Mouse (Mus musculus): ENCODE measurements around the gene Sulf2. TPM values are rescaled to one million over a fixed set of nuclear protein-coding genes. Genes with fewer than 3 reads are reported as not detected.

The Sulf2 gene
- polyA plus RNA-seq, 1 experiment from 2014 or later = 33.2 TPM

GRCm38 (mm10) chr2:166138308-166138707, 17.2 kb downstream of the Sulf2 start:
- Histone ChIP-seq H3K36me3 (ENCODE audit: control insufficient read depth, insufficient read depth, low read length) (no peaks in the 10 kb centered on the region), H3K4me2 (ENCODE audit: low read length) (no peak overlapping the region), H3K27me3 (replicated peaks; ENCODE audit: control insufficient read depth, insufficient read depth, low read length) (no peaks in the 10 kb centered on the region), H3K4me1 (ENCODE audit: control insufficient read depth, insufficient read depth, low read length) (peaks cover 16% of the 10 kb centered on the region), H3K27ac (ENCODE audit: low read depth, low read length) (no peak overlapping the region), H3K9ac (ENCODE audit: low read length) (no peak overlapping the region), H3K4me3 (ENCODE audit: low read depth, low read length) (no peak overlapping the region), H3K9me3 (replicated peaks; ENCODE audit: control insufficient read depth, low read length) (no peaks in the 10 kb centered on the region)
- ATAC-seq = no peak
- no peak for DNase-seq (ENCODE audit: low spot score)
- WGBS = 59% methylated on average over 1 of the region's 1 CpGs

DNA sequence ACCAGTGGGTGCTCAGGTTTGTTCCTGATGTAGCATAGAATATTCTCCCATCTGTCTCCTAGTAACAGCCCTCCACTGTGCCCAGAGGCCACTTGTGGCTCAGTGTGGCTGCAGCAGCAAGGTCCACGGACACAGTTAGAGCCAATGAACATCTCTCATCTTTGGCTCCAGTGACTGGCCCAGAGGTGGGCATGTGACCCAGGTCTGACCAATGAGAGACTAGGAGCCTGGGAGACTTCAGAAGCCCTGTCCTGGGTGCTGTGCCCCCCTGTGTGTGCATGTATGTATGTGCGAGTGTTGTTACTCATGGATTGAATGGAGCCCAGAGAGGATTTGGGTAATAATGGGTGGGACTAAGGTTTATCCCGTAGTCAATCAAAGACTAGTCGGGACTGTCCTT, 18.0 kb downstream of the Sulf2 start:
- Histone ChIP-seq H3K4me3 (ENCODE audit: low read depth, low read length) (no peak overlapping the region), H3K27me3 (replicated peaks; ENCODE audit: control insufficient read depth, insufficient read depth, low read length) (no peaks in the 10 kb centered on the region), H3K4me2 (ENCODE audit: low read length) (no peak overlapping the region), H3K27ac (ENCODE audit: low read depth, low read length) (no peak overlapping the region), H3K36me3 (ENCODE audit: control insufficient read depth, insufficient read depth, low read length) (no peaks in the 10 kb centered on the region), H3K9ac (ENCODE audit: low read length) (no peak overlapping the region), H3K9me3 (replicated peaks; ENCODE audit: control insufficient read depth, low read length) (no peaks in the 10 kb centered on the region), H3K4me1 (ENCODE audit: control insufficient read depth, insufficient read depth, low read length) (peaks cover 10% of the 10 kb centered on the region)
- DNase-seq (ENCODE audit: low spot score) (no peak), ATAC-seq (no peak)
- WGBS = 86% methylated on average over 4 of the region's 4 CpGs

DNA sequence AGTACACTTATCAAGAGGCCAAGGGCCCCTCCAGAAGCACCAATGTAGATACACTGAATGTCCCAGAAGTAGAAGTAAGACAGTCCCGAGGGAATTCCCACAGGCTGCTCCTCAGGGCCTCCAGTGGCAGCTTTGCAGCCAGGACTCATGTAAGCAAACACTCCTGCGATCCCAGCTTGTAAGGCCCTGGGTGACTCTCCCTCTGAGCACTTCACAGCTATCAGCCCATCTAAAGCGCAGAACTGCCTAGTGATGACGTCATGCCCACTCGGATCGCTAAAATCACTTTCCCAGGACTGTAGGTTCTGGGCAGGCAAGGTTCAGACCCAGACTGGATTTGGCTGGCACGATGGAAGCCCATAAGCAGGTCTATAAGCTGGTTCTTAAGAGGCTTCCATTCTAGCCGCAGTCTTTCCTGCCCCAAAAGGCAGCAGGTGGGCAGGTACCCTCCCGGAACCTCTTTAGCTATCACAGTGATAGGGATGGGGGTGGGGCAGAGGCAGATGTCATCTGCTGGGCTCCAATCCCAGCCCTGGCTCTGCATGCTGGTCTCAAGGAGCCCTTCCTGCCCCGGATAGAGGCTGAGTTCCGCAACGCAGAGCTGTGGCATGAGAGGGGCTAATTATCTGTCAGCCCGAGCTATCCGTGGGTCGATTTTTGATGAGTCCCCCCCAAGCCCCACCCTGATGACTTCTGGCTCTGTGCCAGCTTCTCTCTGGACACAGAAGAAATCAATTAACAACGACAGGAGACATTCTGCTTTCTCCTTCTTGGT, 19.6 kb downstream of the Sulf2 start:
- WGBS = 38% methylated on average over 16 of the region's 16 CpGs
- Histone ChIP-seq H3K4me1 (ENCODE audit: control insufficient read depth, insufficient read depth, low read length) (peaks cover 10% of the 10 kb centered on the region), H3K9me3 (replicated peaks; ENCODE audit: control insufficient read depth, low read length) (no peaks in the 10 kb centered on the region), H3K9ac (ENCODE audit: low read length) (no peak overlapping the region), H3K27me3 (replicated peaks; ENCODE audit: control insufficient read depth, insufficient read depth, low read length) (no peaks in the 10 kb centered on the region), H3K27ac (ENCODE audit: low read depth, low read length) (0 out of 2 replicates have a peak overlapping the region, but pooled peaks have one; percentile 14), H3K36me3 (ENCODE audit: control insufficient read depth, insufficient read depth, low read length) (no peaks in the 10 kb centered on the region), H3K4me3 (ENCODE audit: low read depth, low read length) (no peak overlapping the region), H3K4me2 (ENCODE audit: low read length) (no peak overlapping the region)
- ATAC-seq = peak; percentile 60
- peak; percentile 57 for DNase-seq (ENCODE audit: low spot score)

DNA sequence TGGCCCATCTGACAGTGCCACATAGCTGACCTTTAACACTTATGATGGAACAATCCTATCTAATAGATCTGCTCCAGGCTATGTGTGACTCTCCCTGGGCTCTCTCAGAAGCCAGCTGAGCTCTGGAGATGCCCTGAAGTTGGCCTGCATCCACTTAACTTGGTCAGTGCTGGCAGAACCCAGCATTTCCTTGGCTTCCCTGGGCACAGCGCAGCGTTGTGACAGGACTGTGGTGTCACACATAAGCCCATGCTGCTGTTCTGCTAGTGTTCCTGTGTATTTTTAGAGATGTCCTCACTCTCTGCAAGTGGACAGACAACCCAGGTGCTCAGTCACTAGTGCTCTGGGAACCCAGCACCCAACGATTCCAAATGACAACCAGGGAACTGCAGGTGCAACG, 26.7 kb downstream of the Sulf2 start:
- Histone ChIP-seq H3K4me1 (ENCODE audit: control insufficient read depth, insufficient read depth, low read length) (no peaks in the 10 kb centered on the region), H3K9ac (ENCODE audit: low read length) (no peak overlapping the region), H3K9me3 (replicated peaks; ENCODE audit: control insufficient read depth, low read length) (no peaks in the 10 kb centered on the region), H3K27me3 (replicated peaks; ENCODE audit: control insufficient read depth, insufficient read depth, low read length) (no peaks in the 10 kb centered on the region), H3K36me3 (ENCODE audit: control insufficient read depth, insufficient read depth, low read length) (no peaks in the 10 kb centered on the region), H3K4me2 (ENCODE audit: low read length) (no peak overlapping the region), H3K27ac (ENCODE audit: low read depth, low read length) (no peak overlapping the region), H3K4me3 (ENCODE audit: low read depth, low read length) (no peak overlapping the region)
- WGBS = 98% methylated on average over 4 of the region's 4 CpGs
- ATAC-seq = no peak
- DNase-seq (ENCODE audit: low spot score) = no peak

- DNase-seq (ENCODE audit: low spot score) = no peak
- H3K27me3 ChIP-seq (replicated peaks; ENCODE audit: control insufficient read depth, insufficient read depth, low read length) = no peaks in the 10 kb centered on the region
- no peaks in the 10 kb centered on the region for H3K9me3 ChIP-seq (replicated peaks; ENCODE audit: control insufficient read depth, low read length)
- H3K27ac ChIP-seq (ENCODE audit: low read depth, low read length) = no peak overlapping the region
- no peaks in the 10 kb centered on the region for H3K36me3 ChIP-seq (ENCODE audit: control insufficient read depth, insufficient read depth, low read length)
- 93% methylated on average over 15 of the region's 15 CpGs for WGBS
- no peak for ATAC-seq
- no peaks in the 10 kb centered on the region for H3K4me1 ChIP-seq (ENCODE audit: control insufficient read depth, insufficient read depth, low read length)
- H3K9ac ChIP-seq (ENCODE audit: low read length) = no peak overlapping the region
- H3K4me3 ChIP-seq (ENCODE audit: low read depth, low read length) = no peak overlapping the region
- no peak overlapping the region for H3K4me2 ChIP-seq (ENCODE audit: low read length)
Observed at GRCm38 (mm10) chr2:166128032-166128431, 27.4 kb downstream of the Sulf2 start.

- ATAC-seq (no peak), DNase-seq (ENCODE audit: low spot score) (no peak)
- Histone ChIP-seq H3K36me3 (ENCODE audit: control insufficient read depth, insufficient read depth, low read length) (no peaks in the 10 kb centered on the region), H3K27ac (ENCODE audit: low read depth, low read length) (no peak overlapping the region), H3K9me3 (replicated peaks; ENCODE audit: control insufficient read depth, low read length) (no peaks in the 10 kb centered on the region), H3K27me3 (replicated peaks; ENCODE audit: control insufficient read depth, insufficient read depth, low read length) (no peaks in the 10 kb centered on the region), H3K9ac (ENCODE audit: low read length) (no peak overlapping the region), H3K4me1 (ENCODE audit: control insufficient read depth, insufficient read depth, low read length) (no peaks in the 10 kb centered on the region), H3K4me3 (ENCODE audit: low read depth, low read length) (no peak overlapping the region), H3K4me2 (ENCODE audit: low read length) (no peak overlapping the region)
- WGBS = 89% methylated on average over 11 of the region's 11 CpGs
Observed at GRCm38 (mm10) chr2:166126343-166126742, 29.1 kb downstream of the Sulf2 start.

DNA sequence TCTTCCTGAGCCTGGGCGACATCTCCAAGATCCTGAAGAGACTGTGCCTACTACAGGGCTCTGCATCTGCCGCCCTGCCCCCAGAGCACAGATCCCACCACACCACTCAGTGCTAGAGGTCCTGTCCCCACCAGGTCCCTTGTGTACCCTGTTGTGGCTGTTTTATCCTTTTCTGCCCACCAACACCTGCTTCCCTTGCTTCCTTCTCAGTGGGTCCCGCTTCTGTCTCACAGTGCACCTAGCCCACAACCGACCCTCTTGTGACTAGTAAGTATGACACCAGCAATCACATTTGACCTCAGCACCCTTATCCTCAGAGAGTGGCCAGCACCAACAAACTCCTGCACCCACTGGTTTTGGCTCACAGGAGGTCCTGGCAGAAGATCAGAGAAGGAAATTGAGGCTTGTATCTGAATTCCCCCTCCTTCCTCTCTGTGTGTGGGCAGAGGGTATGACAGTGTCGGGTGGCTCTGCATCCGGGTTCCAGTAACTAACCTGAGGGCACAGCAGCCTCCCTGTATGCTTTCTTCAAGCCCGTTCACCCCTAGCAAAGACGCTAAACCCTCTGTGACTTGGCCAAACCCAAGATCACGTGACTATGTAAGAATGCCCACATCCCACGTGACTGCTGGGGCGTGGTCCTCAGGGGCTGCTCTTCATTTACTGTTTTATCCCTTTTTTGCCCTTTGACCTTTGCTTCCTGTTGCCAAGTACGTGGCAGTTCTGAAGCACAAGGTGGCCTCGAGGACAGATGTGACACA, 29.8 kb downstream of the Sulf2 start:
- H3K27ac ChIP-seq (ENCODE audit: low read depth, low read length) = no peak overlapping the region
- 86% methylated on average over 13 of the region's 13 CpGs for WGBS
- ATAC-seq (no peak), DNase-seq (ENCODE audit: low spot score) (no peak)
- no peaks in the 10 kb centered on the region for H3K9me3 ChIP-seq (replicated peaks; ENCODE audit: control insufficient read depth, low read length)
- no peak overlapping the region for H3K4me2 ChIP-seq (ENCODE audit: low read length)
- no peaks in the 10 kb centered on the region for H3K36me3 ChIP-seq (ENCODE audit: control insufficient read depth, insufficient read depth, low read length)
- no peaks in the 10 kb centered on the region for H3K27me3 ChIP-seq (replicated peaks; ENCODE audit: control insufficient read depth, insufficient read depth, low read length)
- H3K9ac ChIP-seq (ENCODE audit: low read length) = no peak overlapping the region
- H3K4me3 ChIP-seq (ENCODE audit: low read depth, low read length) = no peak overlapping the region
- H3K4me1 ChIP-seq (ENCODE audit: control insufficient read depth, insufficient read depth, low read length) = no peaks in the 10 kb centered on the region

DNA sequence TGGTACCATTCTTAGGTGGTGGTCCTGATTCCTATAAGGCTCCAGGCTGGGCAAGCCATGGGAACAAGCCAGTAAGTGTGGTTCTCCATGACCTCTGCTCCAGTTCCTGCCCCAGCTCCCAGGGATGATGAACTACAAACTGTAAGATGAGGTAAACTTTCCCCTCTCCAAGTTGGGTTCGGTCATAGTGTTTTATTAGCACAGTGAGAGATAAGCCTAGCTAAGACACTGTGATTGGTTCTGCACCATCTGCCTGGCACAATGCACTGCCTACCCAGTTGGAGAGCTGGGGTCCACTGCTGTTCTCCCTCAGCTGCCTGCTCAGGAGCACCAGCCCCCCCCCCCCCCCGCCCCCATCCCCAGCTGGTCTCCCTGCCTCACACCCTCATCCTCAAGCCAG, 30.4 kb downstream of the Sulf2 start:
- H3K4me1 ChIP-seq (ENCODE audit: control insufficient read depth, insufficient read depth, low read length) = no peaks in the 10 kb centered on the region
- no peak overlapping the region for H3K9ac ChIP-seq (ENCODE audit: low read length)
- no peak overlapping the region for H3K27ac ChIP-seq (ENCODE audit: low read depth, low read length)
- H3K27me3 ChIP-seq (replicated peaks; ENCODE audit: control insufficient read depth, insufficient read depth, low read length) = no peaks in the 10 kb centered on the region
- no peak overlapping the region for H3K4me2 ChIP-seq (ENCODE audit: low read length)
- no peaks in the 10 kb centered on the region for H3K9me3 ChIP-seq (replicated peaks; ENCODE audit: control insufficient read depth, low read length)
- ATAC-seq (no peak), DNase-seq (ENCODE audit: low spot score) (no peak)
- WGBS = 100% methylated on average over 1 of the region's 2 CpGs
- H3K4me3 ChIP-seq (ENCODE audit: low read depth, low read length) = no peak overlapping the region
- no peaks in the 10 kb centered on the region for H3K36me3 ChIP-seq (ENCODE audit: control insufficient read depth, insufficient read depth, low read length)

DNA sequence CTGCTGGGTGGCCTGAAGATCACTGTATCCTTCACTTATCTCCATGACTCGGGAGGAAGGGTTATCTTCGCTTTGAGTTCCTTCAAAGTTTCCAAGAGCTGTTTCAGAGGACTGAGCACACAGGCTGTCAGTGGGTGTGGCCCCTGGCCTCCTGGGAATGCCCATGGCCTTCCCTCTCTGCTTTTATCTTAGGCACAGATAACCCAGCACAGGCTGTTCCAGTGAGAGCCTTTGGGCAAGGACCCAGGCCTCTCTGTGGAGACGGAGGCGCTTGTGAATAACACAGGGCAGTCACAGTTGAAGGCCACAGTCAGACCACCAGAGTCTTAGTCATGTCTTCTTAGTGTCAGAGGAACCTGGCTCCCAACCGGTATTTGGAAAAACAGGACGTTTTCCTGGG, 32.7 kb downstream of the Sulf2 start:
- Histone ChIP-seq H3K9me3 (replicated peaks; ENCODE audit: control insufficient read depth, low read length) (no peaks in the 10 kb centered on the region), H3K4me1 (ENCODE audit: control insufficient read depth, insufficient read depth, low read length) (no peaks in the 10 kb centered on the region), H3K9ac (ENCODE audit: low read length) (no peak overlapping the region), H3K27me3 (replicated peaks; ENCODE audit: control insufficient read depth, insufficient read depth, low read length) (no peaks in the 10 kb centered on the region), H3K4me2 (ENCODE audit: low read length) (no peak overlapping the region), H3K4me3 (ENCODE audit: low read depth, low read length) (no peak overlapping the region), H3K36me3 (ENCODE audit: control insufficient read depth, insufficient read depth, low read length) (no peaks in the 10 kb centered on the region), H3K27ac (ENCODE audit: low read depth, low read length) (no peak overlapping the region)
- 92% methylated on average over 6 of the region's 6 CpGs for WGBS
- ATAC-seq (no peak), DNase-seq (ENCODE audit: low spot score) (no peak)

All from forebrain, embryonic 14.5 days (tissue).